Mouse (Mus musculus): ENCODE measurements around the gene Apoe.

- TF ChIP-seq CTCF (IDR thresholded peaks at IDR 0.05; ENCODE audit: low read depth), result no peak
- no peak for TF ChIP-seq EP300 (IDR thresholded peaks at IDR 0.05; ENCODE audit: low read depth)
Measured at GRCm38 (mm10) chr7:19696336-19696873, 2.6 kb downstream of the Apoe start.
